ENCODE assay signal across 12 mouse cellular contexts in genomic region chr1:168475579-168476208, GRCm38 (mm10). TPM values are rescaled to one million over a fixed set of nuclear protein-coding genes. Genes with fewer than 3 reads are reported as not detected.
A peak's percentile ranks its signal among the peaks of the same experiment; 100 is the strongest.
DNase-seq lines count a peak whose midpoint lies in the region; ATAC-seq and TF ChIP-seq lines count a peak whose summit lies in the region.
"Had no signal": no experiment of that assay in that cellular context is flagged by ENCODE, and none has a peak within 500 bp of the region (broad histone marks: within the 10 kb centered on the region; RNA-seq: fewer than 3 reads in every experiment).

No protein-coding gene starts in this region.

- 0 out of 2 replicates have a peak overlapping the region, but pooled peaks have one; percentile 3 for H3K4me2 ChIP-seq in limb, embryonic 14.5 days (replicated peaks; ENCODE audit: low read depth, low read length, severe bottlenecking)

- no peak for TF ChIP-seq CTCF in gastrocnemius, adult 2 months (IDR thresholded peaks at IDR 0.05)

- peak overlapping the region; percentile 58 for H3K4me3 ChIP-seq in gastrocnemius, adult 2 months
- no peak overlapping the region for H3K4me3 ChIP-seq in limb, embryonic 14.5 days (replicated peaks; ENCODE audit: low read length)

- H3K27me3 ChIP-seq in limb, embryonic 14.5 days (ENCODE audit: control insufficient read depth, insufficient read depth, low read length), result no peaks in the 10 kb centered on the region

- no peak overlapping the region for H3K9ac ChIP-seq in limb, embryonic 14.5 days (ENCODE audit: low read depth, low read length, severe bottlenecking)
- H3K9ac ChIP-seq: liver, embryonic 14.5 days had no signal

- no peaks in the 10 kb centered on the region for H3K9me3 ChIP-seq in limb, embryonic 14.5 days (ENCODE audit: control insufficient read depth, low read length)

- ATAC-seq in limb, embryonic 14.5 days (ENCODE audit: low FRiP score, low read depth), result no peak
- no peak for ATAC-seq in megakaryocyte, adult 5-6 weeks (ENCODE audit: poor library complexity, severe bottlenecking)

- H3K36me3 ChIP-seq in limb, embryonic 14.5 days (ENCODE audit: control insufficient read depth, insufficient read depth, low read length), result no peaks in the 10 kb centered on the region

- intact Hi-C loops in gastrocnemius, adult 2 months (cut with DNase I), result loop anchor here (5.0 kb wide), 3 partner anchors 43 to 232 kb away; partner anchors contain the start of gene Pbx1
- intact Hi-C loops in gastrocnemius, postnatal 14 days (cut with DNase I; ENCODE audit: low total_unique reads), result no loop called here

- H3K27ac ChIP-seq in gastrocnemius, adult 2 months, result peak overlapping the region; percentile 88
- no peak overlapping the region for H3K27ac ChIP-seq in limb, embryonic 14.5 days (replicated peaks; ENCODE audit: low read depth, low read length)
- H3K27ac ChIP-seq: liver, embryonic 14.5 days had no signal

- 65% methylated on average over 17 of the region's 17 CpGs for WGBS in limb, embryonic 14.5 days

- TF ChIP-seq POLR2A in limb, embryonic 14.5 days (IDR thresholded peaks at IDR 0.05; ENCODE audit: borderline replicate concordance, extremely low read depth, insufficient read depth, insufficient read length), result no peak

- no peak for DNase-seq in gastrocnemius, adult 2 months
- DNase-seq in gastrocnemius, postnatal 14 days, result no peak
- DNase-seq in ovary, postnatal 36 days (ENCODE audit: low spot score), result peak; percentile 4
- DNase-seq in ovary, postnatal 14 days (ENCODE audit: low spot score), result no peak
- DNase-seq in limb, embryonic 14.5 days (ENCODE audit: low spot score), result no peak
- no peak for DNase-seq in left cerebral cortex, adult 8-10 months (ENCODE audit: low spot score in 2 of 2)
- no peak for DNase-seq in adrenal gland, adult (ENCODE audit: inconsistent age in 2 of 2, low spot score in 1 of 2)
- DNase-seq: kidney, adult 18-20 months; layer of hippocampus, adult 9-11 months; thymus, postnatal 25 days had no signal

- peaks cover 20% of the 10 kb centered on the region for H3K4me1 ChIP-seq in limb, embryonic 14.5 days (ENCODE audit: control insufficient read depth, insufficient read depth, low read length)

RNA-seq across cellular contexts. Expression of gene Pbx1, which starts 43.6 kb away (rescaled TPM):
- total RNA-seq in gastrocnemius, adult 2 months (2021), result 10 to 100 TPM; 16.9 to 29.3 TPM
- 10 to 100 TPM; 20.3 to 23.0 TPM for total RNA-seq in gastrocnemius, postnatal 14 days (2021)
- polyA plus RNA-seq in limb, embryonic 14.5 days (2012; rRNA removed), result 48.2 and 59.9 TPM in 2 replicates
- polyA plus RNA-seq in limb, embryonic 14.5 days (2014; fragmentation: Nextera tagmentation; extraction: Ambion mirVana), result 26.5 and 32.1 TPM in 2 replicates
- 100 to 1,000 TPM; 136 to 166 (median 145) TPM for total RNA-seq in left cerebral cortex, adult 8-10 months (2022)
- total RNA-seq in megakaryocyte, adult 5-6 weeks (2015), result 11.6 and 14.0 TPM in 2 replicates
- 11.2 and 17.6 TPM in 2 replicates for total RNA-seq in megakaryocyte, adult 5-6 weeks (2017)

Comparison
In these comparisons a context has a peak if more than half of its experiments do, and no peak if none do; other contexts are left out.
1. RNA of gene Pbx1, which starts 43.6 kb away (total RNA-seq): 136 to 166 TPM in left cerebral cortex, adult 8-10 months; 16.9 to 29.3 TPM in gastrocnemius, adult 2 months, 20.3 to 23.0 TPM in gastrocnemius, postnatal 14 days and 11.2 to 17.6 TPM in megakaryocyte, adult 5-6 weeks; every median in the first group is over 4 times any median in the second.